Mouse (Mus musculus): ENCODE measurements around the gene Ptpru.
"Not testable (repeated sequence)": the region's sequence is repeated elsewhere in the genome, so short reads cannot be mapped to it uniquely, and the experiment has no call there.

The Ptpru gene

GRCm38 (mm10) chr4:131833971-131834609, 4.0 kb downstream of the Ptpru start:
- DNase-seq, result peak; percentile 59

GRCm38 (mm10) chr4:131832759-131833407, 5.2 kb downstream of the Ptpru start:
- no peak for DNase-seq

GRCm38 (mm10) chr4:131831546-131832045, 6.5 kb downstream of the Ptpru start:
- DNase-seq, result no peak

GRCm38 (mm10) chr4:131829123-131829522, 9.0 kb downstream of the Ptpru start:
- DNase-seq, result no peak

GRCm38 (mm10) chr4:131826905-131827304, 11.2 kb downstream of the Ptpru start:
- no peak for DNase-seq

GRCm38 (mm10) chr4:131825830-131826229, 12.3 kb downstream of the Ptpru start:
- no peak for DNase-seq

- no peak for DNase-seq
Observed at GRCm38 (mm10) chr4:131824939-131825338, 13.1 kb downstream of the Ptpru start.

GRCm38 (mm10) chr4:131822583-131822982, 15.5 kb downstream of the Ptpru start:
- DNase-seq, result no peak

GRCm38 (mm10) chr4:131821161-131821731, 16.8 kb downstream of the Ptpru start:
- peak; percentile 50 for DNase-seq

GRCm38 (mm10) chr4:131818926-131819325, 19.2 kb downstream of the Ptpru start:
- no peak for DNase-seq

- DNase-seq, result no peak
Observed at GRCm38 (mm10) chr4:131815774-131816173, 22.3 kb downstream of the Ptpru start.

GRCm38 (mm10) chr4:131814869-131815268, 23.2 kb downstream of the Ptpru start:
- DNase-seq, result no peak

- no peak for DNase-seq
Observed at GRCm38 (mm10) chr4:131813798-131814197, 24.3 kb downstream of the Ptpru start.

GRCm38 (mm10) chr4:131812458-131812857, 25.6 kb downstream of the Ptpru start:
- no peak for DNase-seq

- no peak for DNase-seq
Observed at GRCm38 (mm10) chr4:131805255-131805654, 32.8 kb downstream of the Ptpru start.

- not testable (repeated sequence) for DNase-seq
Observed at GRCm38 (mm10) chr4:131804732-131805131, 33.4 kb downstream of the Ptpru start.

GRCm38 (mm10) chr4:131803846-131804245, 34.2 kb downstream of the Ptpru start:
- DNase-seq, result no peak

- DNase-seq, result no peak
Observed at GRCm38 (mm10) chr4:131798968-131799367, 39.1 kb downstream of the Ptpru start.

GRCm38 (mm10) chr4:131797920-131798319, 40.2 kb downstream of the Ptpru start:
- no peak for DNase-seq

GRCm38 (mm10) chr4:131797483-131797882, 40.6 kb downstream of the Ptpru start:
- DNase-seq, result no peak

- no peak for DNase-seq
Observed at GRCm38 (mm10) chr4:131796312-131797080, 41.6 kb downstream of the Ptpru start.

- no peak for DNase-seq
Observed at GRCm38 (mm10) chr4:131786800-131787199, 51.3 kb downstream of the Ptpru start.

GRCm38 (mm10) chr4:131784034-131784433, 54.1 kb downstream of the Ptpru start:
- peak; percentile 53 for DNase-seq

Data from right cerebral cortex, postnatal 14 days (tissue).